Mouse (Mus musculus): ENCODE measurements around the gene Gcsam.

Gcsam gene

GRCm38 (mm10) chr16:45610267-45610666 is at the start of gene Gcsam:
TSS of gene Gcsam (plus strand) at chr16:45610380.
- no peak for DNase-seq (ENCODE audit: low read depth, low spot score)

GRCm38 (mm10) chr16:45561747-45562146 is 48.4 kb upstream of the Gcsam start:
- no peak for DNase-seq (ENCODE audit: low read depth, low spot score)

GRCm38 (mm10) chr16:45572307-45572706 is 37.9 kb upstream of the Gcsam start:
- DNase-seq (ENCODE audit: low read depth, low spot score), result no peak

- DNase-seq (ENCODE audit: low read depth, low spot score), result no peak
Measured at GRCm38 (mm10) chr16:45579883-45580282, 30.3 kb upstream of the Gcsam start.

- DNase-seq (ENCODE audit: low read depth, low spot score), result no peak
Measured at GRCm38 (mm10) chr16:45582512-45582911, 27.7 kb upstream of the Gcsam start.

GRCm38 (mm10) chr16:45593656-45594055 is 16.5 kb upstream of the Gcsam start:
- DNase-seq (ENCODE audit: low read depth, low spot score), result no peak

- no peak for DNase-seq (ENCODE audit: low read depth, low spot score)
Measured at GRCm38 (mm10) chr16:45595494-45595893, 14.7 kb upstream of the Gcsam start.

GRCm38 (mm10) chr16:45608481-45608954 is 1.7 kb upstream of the Gcsam start:
- no peak for DNase-seq (ENCODE audit: low read depth, low spot score)

GRCm38 (mm10) chr16:45609300-45609699 is 880 bp upstream of the Gcsam start:
- no peak for DNase-seq (ENCODE audit: low read depth, low spot score)

GRCm38 (mm10) chr16:45613247-45613646 is 3.1 kb downstream of the Gcsam start:
- DNase-seq (ENCODE audit: low read depth, low spot score), result no peak

- DNase-seq (ENCODE audit: low read depth, low spot score), result no peak
Measured at GRCm38 (mm10) chr16:45615944-45616343, 5.8 kb downstream of the Gcsam start.

GRCm38 (mm10) chr16:45619751-45620375 is 9.7 kb downstream of the Gcsam start:
- DNase-seq (ENCODE audit: low read depth, low spot score), result no peak

GRCm38 (mm10) chr16:45623230-45623629 is 13.1 kb downstream of the Gcsam start:
- no peak for DNase-seq (ENCODE audit: low read depth, low spot score)

GRCm38 (mm10) chr16:45624791-45625190 is 14.6 kb downstream of the Gcsam start:
- no peak for DNase-seq (ENCODE audit: low read depth, low spot score)

- DNase-seq (ENCODE audit: low read depth, low spot score), result no peak
Measured at GRCm38 (mm10) chr16:45625342-45625741, 15.2 kb downstream of the Gcsam start.

GRCm38 (mm10) chr16:45629497-45630105 is 19.4 kb downstream of the Gcsam start:
- DNase-seq (ENCODE audit: low read depth, low spot score), result no peak

- peak; percentile 59 for DNase-seq (ENCODE audit: low read depth, low spot score)
Measured at GRCm38 (mm10) chr16:45630347-45630960, 20.3 kb downstream of the Gcsam start.

GRCm38 (mm10) chr16:45632420-45632819 is 22.2 kb downstream of the Gcsam start:
- no peak for DNase-seq (ENCODE audit: low read depth, low spot score)

- DNase-seq (ENCODE audit: low read depth, low spot score), result no peak
Measured at GRCm38 (mm10) chr16:45635826-45636225, 25.6 kb downstream of the Gcsam start.

- no peak for DNase-seq (ENCODE audit: low read depth, low spot score)
Measured at GRCm38 (mm10) chr16:45640070-45640762, 30.0 kb downstream of the Gcsam start.

- DNase-seq (ENCODE audit: low read depth, low spot score), result no peak
Measured at GRCm38 (mm10) chr16:45641301-45641700, 31.1 kb downstream of the Gcsam start.

- DNase-seq (ENCODE audit: low read depth, low spot score), result no peak
Measured at GRCm38 (mm10) chr16:45643944-45644343, 33.8 kb downstream of the Gcsam start.

Measured in embryo, embryonic 11.5 days (tissue).